Mouse (Mus musculus) megakaryocyte, embryonic 14.5 days (primary cell): ENCODE data around the gene Gstk1.

Source experiments
- FLI1 ChIP-seq: IDR thresholded peaks from 2 replicates; pipeline ENCODE4 v1.6.1; 2012; ENCODE audit warnings: low read length, inconsistent platforms, mixed read lengths
- GATA1 ChIP-seq: IDR thresholded peaks from 3 replicates; pipeline ENCODE4 v1.6.1; 2012; ENCODE audit warnings: mixed read lengths, low read length, inconsistent platforms, borderline replicate concordance

DNA sequence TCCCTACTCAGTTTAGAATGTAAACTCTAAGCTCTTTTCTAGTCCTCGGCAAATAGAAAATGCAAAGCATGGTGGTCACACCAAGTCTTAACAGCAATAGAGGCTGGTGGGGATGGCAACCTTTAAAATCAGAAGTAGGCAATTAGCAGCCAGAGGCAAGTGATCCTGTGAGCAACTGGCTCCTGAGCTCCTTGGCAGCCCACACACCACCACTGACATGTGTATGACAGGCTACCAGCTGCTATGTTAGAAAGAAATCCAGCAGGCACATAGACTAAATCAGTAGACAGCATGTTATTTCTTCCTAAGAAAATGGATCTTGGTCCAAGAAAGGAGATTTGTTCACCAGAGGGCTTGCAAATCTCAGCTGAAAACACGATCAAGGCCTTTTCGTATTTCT is 14.5 kb upstream of the Gstk1 start:
- no peak for TF ChIP-seq GATA1
- TF ChIP-seq FLI1, result no peak
